Mouse (Mus musculus): ENCODE measurements around the gene Zfp91.

The Zfp91 gene

DNA sequence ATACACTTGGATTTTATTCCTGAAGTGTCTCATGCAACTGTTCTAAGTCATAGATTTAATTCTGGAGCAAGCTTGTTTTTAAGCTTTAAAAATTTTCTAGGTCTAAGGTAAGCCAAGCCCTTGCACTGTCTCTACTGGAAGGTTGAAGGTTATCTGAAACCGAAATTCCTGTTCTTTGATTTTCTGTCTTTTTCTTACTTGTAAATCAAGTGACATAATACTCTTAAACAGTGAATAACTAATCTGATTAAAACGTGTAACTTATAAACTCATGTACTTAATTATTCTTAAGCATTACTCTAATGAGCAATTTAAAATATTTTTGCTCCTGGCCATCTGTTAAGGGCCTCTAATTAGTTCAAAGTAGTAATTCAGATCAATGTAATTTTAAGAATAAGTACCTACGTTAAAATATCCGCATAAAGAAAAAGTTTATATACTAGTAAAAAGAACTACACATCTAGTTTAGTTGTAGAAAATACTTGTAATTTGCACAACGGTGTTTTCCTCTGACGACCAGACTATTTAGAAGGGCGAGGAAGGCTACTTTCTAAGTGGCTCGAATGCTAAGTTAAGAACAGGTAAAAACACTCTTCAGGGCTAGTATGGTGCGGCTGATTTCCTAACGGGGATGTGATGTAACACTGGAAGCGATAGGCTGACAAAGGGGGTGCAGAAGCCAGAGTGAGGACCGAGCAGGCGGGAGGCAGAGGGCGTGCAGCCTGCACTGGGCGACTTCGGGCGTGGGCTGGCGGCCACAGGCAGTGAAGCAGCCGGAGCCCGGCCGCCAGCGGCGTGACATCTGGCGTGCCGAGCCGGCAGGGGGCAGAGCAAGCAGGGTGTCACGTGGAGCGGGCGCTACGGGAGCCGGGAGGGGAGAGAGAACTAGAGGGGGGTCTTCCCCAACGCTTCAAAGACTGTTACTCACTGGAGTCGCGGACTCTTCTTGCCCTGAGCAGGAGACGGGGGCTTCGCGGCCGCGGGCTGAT, 1.6 kb downstream of the Zfp91 start:
- in situ Hi-C loops (cut with MboI, MseI) = no loop called here

DNA sequence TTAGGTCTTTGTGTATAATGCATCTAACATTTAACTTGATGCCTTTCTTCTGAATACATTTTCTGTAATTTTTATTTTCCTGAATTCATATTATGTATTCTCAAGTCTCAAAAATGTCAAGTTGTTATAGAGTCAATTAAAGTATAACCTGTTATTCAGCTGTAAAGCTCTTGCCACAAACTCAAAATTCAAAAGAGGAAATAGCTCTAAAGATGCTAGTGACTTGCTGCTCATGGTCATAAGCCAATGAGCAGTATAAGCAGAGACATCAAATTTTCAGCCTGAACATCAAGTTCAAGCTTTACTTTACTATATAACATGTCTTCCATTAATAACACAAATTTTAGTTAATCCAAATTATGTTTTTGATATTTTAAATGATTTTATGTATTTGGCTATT, 3.6 kb downstream of the Zfp91 start:
- in situ Hi-C loops (cut with MboI, MseI) = no loop called here

DNA sequence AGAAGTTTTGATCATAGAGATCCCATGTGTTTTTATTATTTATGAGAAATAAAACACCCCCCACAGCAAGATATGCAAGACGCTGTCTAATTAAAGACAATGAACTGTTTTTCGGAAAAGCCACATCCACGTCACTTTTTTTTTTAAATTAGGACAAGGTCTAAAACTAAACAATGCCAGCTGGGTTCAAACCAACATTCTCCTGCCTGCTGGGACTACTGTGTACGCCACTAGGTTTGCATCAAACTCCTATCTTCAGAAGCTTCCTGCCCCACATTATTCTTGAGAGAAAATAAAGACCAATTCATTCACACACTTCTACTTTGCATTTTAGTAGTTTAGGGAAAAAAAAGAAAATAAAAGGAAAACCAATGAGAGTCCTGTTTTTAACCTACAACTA, 8.2 kb downstream of the Zfp91 start:
- in situ Hi-C loops (cut with MboI, MseI) = no loop called here

DNA sequence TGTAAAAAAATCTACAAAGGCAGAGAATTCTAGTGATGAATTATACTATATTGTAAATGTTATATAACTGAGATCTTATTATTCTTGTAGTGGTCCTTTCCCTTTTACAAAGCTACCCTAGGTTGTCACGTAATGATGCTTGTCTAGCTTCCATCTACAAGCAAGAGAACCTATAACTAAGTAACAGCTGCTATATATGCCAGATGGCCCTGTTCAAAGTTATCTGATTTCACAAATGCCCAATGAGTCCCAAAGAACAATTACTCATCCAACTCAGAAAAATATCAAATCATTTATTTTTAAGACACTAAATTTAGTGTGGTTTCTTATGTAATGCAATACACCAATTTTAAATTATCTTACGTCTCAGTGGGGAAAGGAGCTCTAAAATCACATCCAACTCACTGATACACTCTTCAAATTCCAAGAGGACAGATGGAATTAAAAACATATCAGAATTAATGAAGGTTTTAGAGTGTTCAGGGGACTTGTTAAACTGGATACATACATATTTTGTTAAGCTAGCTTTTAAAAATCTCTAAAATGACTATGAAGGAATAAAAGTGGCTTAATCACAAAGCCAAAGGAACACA, 9.0 kb downstream of the Zfp91 start:
- in situ Hi-C loops (cut with MboI, MseI) = no loop called here

DNA sequence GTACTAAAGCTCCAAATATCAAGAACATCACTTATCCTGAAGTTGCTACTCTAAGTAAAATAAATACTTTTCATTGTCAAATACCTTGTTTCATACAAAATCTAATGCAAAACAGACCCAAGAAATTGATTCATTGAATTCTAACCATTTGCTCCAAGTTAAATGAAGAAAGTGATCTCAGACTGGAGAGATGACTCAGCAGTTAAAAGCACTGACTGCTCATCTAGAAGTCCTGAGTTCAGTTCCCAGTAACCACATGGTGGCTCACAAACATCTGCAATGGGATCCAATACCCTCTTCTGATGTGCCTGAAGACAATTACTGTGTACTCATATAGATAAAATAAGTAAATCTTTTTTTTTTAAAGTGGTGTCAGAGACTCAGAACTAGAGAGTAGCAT, 15.5 kb downstream of the Zfp91 start:
- in situ Hi-C loops (cut with MboI, MseI) = no loop called here

DNA sequence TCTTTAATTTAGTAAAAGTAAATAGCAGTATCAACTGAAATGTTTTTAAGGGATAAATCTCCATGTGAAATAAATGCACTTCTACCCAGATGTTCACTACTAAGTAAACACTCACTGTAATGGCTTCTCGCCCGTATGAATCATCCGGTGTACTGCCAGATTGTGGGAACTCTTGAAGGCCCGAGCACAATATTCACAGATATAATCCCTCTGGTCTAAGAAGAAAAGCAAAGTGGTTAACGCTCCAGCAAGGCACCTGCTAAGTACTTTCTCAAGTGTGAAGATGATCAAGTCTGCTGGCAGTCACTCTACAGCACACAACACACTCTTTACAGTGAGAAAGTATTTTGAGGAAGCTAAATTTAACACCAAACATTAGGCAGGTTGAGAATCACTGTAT, 25.0 kb downstream of the Zfp91 start:
- in situ Hi-C loops (cut with MboI, MseI) = loop anchor here (5.0 kb wide), 2 partner anchors 41 to 46 kb away; no protein-coding TSS in a partner anchor

DNA sequence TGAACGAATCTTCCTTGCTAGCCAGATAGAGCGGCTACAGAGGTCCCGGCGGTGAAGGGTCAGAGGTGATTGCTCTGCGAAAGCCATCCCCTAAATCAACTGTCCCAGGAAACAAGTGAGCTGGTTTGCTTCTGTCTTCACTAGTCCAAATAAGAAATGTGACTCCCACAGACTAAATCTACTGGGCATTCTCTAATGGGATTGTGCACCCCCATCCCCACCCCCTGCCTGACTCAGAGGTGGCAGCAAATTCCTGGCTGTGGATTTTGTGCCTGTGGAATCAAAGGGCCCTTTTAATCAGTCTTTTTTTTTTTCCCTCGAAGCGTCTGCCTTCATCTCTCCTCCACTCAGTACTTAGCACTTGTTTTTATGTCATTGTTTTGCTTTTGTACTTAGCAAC, 30.6 kb downstream of the Zfp91 start, which contains the start of gene Cntf:
TSS of gene Cntf (minus strand) at position 325 of the 400 bp plus-strand sequence.
- in situ Hi-C loops (cut with MboI, MseI) = no loop called here

DNA sequence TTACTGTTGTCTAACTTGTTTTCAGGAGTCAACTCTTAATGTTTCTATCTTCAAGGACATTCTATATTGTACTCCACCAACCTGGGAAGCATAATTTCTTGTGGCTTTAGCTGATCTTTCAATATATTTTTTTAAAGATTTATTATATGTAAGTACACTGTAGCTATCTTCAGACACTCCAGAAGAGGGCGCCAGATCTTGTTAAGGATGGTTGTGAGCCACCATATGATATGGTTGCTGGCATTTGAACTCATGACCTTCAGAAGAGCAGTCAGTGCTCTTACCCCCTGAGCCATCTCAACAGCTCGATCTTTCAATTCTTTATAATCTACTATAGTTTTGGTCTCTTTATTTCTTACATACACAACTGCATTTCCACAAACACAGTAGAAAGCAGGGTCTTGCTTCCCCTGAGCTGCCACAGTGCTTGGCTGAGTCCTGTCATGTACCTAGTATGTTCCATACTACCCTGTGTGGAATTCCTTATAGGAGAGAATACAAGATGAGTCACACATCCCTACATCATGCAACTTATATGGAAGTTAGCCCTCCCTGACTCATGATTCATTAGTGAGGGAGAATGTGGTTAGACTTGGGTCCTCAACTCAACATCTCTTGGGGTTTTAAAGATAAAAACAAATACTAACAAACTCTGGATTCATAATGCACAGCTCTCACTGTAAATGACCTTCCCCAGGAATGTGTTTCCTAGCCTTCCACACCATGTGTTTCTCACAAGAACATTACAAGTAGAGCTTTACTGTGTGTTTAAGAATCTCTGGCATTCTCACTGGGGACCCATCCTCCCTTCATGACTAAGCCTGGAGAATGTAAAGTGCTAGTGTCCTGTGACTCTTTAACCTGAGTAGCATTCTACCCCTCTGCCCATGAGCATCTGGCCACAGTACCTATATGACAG, 33.5 kb downstream of the Zfp91 start:
- in situ Hi-C loops (cut with MboI, MseI) = no loop called here

DNA sequence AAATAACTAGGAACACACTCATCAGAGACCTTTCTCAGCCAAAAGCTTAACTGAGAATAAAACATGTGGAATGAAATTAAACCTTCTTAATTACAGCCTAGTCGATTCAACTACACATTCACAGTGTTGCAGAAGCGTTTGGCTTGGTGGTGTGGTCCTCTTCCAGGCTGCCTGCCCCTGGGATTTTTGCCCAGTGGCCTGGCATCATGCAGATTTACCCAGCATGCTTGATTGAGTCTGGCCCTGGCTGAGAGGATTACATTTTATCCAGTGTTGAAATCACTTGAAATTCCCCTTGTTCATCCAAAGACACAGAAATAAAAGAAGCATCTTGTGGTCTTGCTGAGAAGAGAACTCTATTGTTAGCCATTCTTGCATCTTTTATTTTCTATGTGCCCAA, 36.3 kb downstream of the Zfp91 start:
- in situ Hi-C loops (cut with MboI, MseI) = no loop called here

DNA sequence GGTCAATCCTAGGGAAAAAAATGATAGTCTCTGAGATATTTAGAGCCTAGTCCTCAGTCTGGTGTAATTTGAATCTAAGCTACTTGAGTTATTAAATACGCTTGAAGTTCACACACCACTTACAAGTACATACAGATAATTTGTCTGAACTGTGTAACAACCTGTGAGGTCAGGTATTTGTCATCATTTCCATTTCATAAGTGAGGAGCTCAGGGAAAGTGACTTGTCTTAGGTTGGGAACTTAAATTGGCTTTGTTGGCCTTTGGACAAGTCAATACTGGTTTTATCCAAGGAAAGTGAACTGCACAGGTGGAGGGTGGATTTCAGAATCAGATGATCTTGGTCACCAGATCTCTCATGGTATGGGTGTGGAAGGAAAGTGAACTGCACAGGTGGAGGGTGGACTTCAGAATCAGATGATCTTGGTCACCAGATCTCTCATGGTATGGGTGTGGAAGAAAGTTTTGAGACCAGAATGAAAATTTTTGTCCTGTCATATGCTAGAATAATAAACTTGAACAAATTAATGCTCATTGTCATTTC, 36.9 kb downstream of the Zfp91 start:
- in situ Hi-C loops (cut with MboI, MseI) = no loop called here

DNA sequence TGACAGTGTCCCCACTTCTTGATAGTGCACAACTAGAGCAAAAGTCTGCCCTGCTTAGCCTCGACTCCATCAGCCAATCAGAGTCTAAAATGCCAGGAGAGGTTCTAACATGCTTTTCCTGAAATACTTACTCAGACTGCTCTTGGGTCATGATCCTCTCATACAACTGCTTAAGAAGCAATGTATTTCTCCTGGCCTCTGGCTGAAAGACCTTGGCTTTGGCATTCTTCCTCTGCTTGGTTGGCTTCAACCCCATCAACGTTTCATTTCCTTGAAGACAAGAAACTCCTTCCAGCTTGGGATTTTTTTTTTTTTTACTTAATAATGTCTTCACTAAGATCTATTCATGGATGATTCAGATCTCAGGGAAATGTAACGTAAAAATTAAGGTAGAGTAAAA, 39.6 kb downstream of the Zfp91 start:
- in situ Hi-C loops (cut with MboI, MseI) = no loop called here

DNA sequence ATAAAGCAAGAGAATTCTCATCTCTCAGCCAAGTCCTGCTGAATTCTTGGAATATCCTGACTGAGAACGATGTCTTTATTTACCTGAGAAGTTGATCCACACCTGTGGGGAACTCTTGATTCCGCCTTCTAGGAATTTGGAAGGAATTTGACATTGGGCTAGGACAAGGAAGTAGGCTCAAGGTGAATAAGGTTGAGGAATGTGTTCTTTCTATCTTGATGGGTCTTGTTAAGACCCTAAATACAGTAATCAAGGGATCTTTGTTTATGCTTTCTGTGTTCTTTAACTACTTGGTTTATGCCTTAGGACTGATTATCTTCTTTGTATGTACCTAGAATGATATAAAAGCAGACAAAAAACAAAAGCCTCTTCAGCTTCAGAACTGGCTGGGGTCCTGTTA, 64.0 kb downstream of the Zfp91 start:
- in situ Hi-C loops (cut with MboI, MseI) = loop anchor here in 1 of 2 experiments (10.0 kb wide), 1 partner anchor 1343 kb away; no protein-coding TSS in a partner anchor

DNA sequence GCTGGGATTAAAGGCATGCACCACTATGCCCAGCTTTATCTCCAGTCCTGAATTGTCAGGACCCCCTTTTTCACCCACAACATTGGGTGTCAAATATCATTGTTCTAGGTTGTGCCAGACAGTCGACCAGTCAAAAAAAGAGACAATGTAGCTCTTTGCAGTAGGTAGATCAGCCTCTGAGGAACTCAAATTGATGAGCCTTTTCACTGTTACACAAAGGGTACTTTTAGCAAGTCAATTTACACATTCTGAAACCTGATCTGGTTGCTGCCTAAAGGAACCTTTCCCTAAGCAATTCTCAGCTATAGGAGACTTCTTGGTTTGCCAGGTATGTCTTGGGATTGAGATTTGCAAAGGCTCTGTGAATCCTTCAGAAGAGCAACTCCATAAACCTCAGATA, 64.9 kb downstream of the Zfp91 start:
- in situ Hi-C loops (cut with MboI, MseI) = loop anchor here in 1 of 2 experiments (10.0 kb wide), 1 partner anchor 1344 kb away; no protein-coding TSS in a partner anchor

DNA sequence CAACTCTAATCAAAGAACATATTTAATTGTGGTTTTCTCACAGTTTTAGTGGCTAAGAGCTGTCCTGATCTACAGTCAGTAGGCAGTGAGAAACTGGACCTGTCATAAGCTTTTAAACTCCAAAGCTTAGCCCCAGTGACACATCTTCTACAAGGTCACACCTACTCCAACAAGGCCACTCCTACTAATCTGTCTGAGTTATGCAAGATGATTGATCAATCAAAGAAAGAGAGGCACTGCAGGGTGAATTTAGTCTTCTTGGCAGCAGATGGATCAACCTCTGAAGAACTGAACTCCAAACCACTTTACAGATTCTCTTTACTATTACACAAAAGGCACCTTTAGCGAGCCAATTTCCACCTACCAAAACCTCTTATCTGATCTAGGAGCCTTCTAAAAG, 70.1 kb downstream of the Zfp91 start:
- in situ Hi-C loops (cut with MboI, MseI) = no loop called here

DNA sequence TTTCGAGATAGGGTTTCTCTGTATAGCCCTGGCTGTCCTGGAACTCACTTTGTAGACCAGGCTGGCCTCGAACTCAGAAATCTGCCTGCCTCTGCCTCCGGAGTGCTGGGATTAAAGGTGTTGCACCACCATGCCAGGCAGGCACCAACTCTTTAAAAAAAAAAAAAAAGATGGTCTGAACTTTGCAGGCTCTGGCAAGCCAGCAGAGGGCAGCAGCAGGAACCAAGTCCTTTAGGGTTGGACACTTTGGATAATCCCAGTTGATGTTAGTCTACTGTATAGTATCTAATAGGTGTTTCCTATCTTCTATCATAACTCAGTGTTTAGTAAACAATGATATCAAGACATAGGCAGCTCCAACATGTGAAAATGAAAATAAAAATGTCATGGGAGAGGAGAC, 73.6 kb downstream of the Zfp91 start:
- in situ Hi-C loops (cut with MboI, MseI) = loop anchor here (25.0 kb wide), 2 partner anchors 1090 to 1740 kb away; partner anchors contain the start of gene Olfr1499 (in 1 of the 2)

DNA sequence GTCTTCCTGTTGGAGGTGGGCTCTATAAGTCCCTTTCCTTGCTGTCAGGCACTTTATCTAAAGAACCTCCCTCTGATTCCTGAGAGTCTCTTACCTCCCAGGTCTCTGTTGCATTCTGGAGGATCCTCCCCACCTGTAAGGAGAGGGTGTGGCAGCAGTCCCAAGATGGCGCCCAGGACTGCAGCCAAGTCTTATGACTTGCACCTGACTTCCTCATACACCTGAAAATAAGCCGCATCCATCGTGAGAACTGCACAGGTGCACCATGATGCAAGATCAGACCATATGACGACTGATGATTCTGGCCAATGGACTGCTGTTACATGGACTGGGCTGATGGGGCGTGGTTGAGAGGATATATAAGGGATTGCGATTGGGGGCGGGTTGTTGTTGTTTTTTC, 74.3 kb downstream of the Zfp91 start:
- in situ Hi-C loops (cut with MboI, MseI) = loop anchor here (25.0 kb wide), 2 partner anchors 1091 to 1741 kb away; partner anchors contain the start of gene Olfr1499 (in 1 of the 2)

DNA sequence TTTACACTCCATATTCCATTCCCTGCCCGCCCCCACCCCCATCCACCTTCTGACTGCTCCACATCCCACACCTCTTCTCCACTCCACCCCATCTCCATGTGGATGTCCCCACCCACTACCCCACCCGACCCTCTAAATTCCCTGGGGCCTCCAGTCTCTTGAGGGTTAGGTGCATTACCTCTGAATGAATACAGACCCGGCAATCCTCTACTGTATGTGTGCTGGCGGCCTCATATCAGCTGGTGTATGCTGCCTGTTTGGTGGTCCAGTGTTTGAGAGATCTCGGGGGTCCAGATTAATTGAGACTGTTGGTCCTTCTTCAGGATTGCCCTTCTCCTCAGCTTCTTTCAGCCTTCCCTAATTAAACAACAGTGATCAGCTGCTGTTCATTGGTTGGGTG, 75.0 kb downstream of the Zfp91 start:
- in situ Hi-C loops (cut with MboI, MseI) = loop anchor here (25.0 kb wide), 2 partner anchors 1091 to 1741 kb away; partner anchors contain the start of gene Olfr1499 (in 1 of the 2)

DNA sequence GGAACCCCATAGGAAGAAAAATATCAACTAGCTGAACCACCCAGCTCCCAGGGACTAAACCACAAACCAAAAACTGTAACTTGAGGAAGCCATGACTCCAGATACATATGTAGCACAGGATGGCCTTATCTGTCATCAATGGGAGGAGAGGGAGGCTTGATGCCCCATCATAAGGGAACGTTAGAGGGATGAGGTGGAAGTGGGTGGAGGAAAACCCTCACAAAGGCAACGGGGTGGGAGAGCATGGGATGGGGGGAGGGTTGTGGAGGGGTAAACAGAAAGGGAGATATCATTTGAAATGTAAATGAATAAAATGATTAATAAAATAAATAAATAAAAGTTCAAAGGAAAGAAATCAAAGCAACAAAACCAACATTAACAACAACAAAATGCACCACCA, 75.5 kb downstream of the Zfp91 start:
- in situ Hi-C loops (cut with MboI, MseI) = loop anchor here (25.0 kb wide), 2 partner anchors 1092 to 1742 kb away; partner anchors contain the start of gene Olfr1499 (in 1 of the 2)

DNA sequence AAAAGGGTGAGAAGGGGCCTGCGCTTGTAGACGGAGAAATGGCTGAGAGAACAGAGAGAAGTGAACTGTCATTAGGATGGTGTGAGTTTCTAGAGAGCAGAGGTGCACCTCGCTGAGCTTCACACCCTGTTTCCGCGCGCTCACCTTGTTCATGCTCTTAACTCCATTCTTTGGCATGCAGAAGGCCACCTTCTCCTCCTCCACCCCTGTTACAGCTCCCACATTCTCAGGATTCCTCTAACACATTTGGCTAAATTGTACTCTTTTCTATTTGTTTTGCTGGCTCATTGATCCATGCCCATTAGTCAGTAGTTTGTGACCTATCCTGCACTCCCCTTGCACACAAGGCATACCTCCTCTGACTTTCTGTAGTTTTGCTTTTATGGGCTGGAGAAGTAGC, 76.7 kb downstream of the Zfp91 start:
- in situ Hi-C loops (cut with MboI, MseI) = loop anchor here (25.0 kb wide), 2 partner anchors 1093 to 1743 kb away; partner anchors contain the start of gene Olfr1499 (in 1 of the 2)
